Mouse (Mus musculus) erythroblast, embryonic 14.5 days (primary cell): ENCODE results near the gene Ppp2r5a. TPM values are rescaled to one million over a fixed set of nuclear protein-coding genes. Genes with fewer than 3 reads are reported as not detected.

ENCODE experiments used
- H3K27me3 ChIP-seq: 2 replicates; pipeline ENCODE4 v1.6.1; 2012; ENCODE audit warnings: inconsistent platforms; ENCODE audit not compliant: control insufficient read depth
- H3K36me3 ChIP-seq: 2 replicates; pipeline ENCODE4 v1.6.1; 2012; ENCODE audit warnings: mild to moderate bottlenecking, inconsistent platforms; ENCODE audit not compliant: control insufficient read depth
- H3K4me1 ChIP-seq: 2 replicates; pipeline ENCODE4 v1.6.1; 2012; ENCODE audit warnings: inconsistent platforms; ENCODE audit not compliant: control insufficient read depth
- H3K4me3 ChIP-seq: replicated peaks from 2 replicates; pipeline ENCODE3; 2012; ENCODE audit warnings: moderate library complexity, mild to moderate bottlenecking, inconsistent platforms
- H3K9me3 ChIP-seq: 2 replicates; pipeline ENCODE4 v1.6.1; 2012; ENCODE audit warnings: low read length, inconsistent platforms, mixed read lengths; ENCODE audit not compliant: control insufficient read depth
- GATA1 ChIP-seq: IDR thresholded peaks from 2 replicates; pipeline ENCODE4 v1.6.1; 2012; ENCODE audit warnings: low read length, inconsistent platforms, mixed read lengths
- TAL1 ChIP-seq: IDR thresholded peaks from 3 replicates; pipeline ENCODE4 v1.6.1; 2012; ENCODE audit warnings: low read length, inconsistent platforms, mixed read lengths
- polyA plus RNA-seq: library from polyadenylated mRNA; stranded (reverse); fragments of >175 nt; gene quantifications from 2 replicates; pipeline ENCODE4 v1.2.3, GENCODE M21; 2012

Ppp2r5a gene
- polyA plus RNA-seq, 1 experiment: 5.9 TPM

DNA sequence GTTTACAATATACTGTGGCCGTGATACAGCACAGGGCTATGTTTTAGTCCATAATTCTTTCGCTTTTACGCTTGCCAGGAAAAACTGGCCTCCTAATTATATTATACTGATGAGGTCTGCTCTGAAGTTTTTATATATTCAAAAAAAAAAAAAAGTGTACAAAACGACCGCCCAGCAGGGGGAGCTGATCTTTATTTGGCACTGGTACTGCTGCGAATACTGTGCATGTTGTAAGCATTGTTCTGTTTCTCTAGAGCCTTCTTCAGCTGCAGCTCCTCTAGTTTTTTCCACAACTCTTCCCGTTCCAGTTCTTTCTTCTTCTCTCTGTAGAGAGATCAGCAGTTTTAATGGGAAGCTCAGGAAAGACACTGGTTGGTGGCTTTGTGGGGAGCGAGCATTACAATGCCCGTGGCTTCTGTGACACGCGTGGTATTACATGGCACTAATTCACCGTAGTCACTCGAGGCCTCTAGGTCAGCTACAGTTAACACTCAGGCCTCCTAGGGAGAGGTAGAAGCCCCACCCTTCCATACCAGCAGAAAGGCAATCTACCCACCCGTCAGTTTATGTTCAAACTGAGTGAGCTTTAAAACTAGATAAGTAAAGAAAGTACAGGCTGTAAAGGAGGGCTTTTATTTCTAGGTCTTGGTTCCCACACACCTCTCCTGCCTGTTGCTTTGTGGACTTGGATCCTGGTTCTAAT is 50.1 kb downstream of the Ppp2r5a start:
- Histone ChIP-seq H3K4me3 (no peak overlapping the region), H3K27me3 (no peaks in the 10 kb centered on the region), H3K4me1 (peaks cover 13% of the 10 kb centered on the region), H3K36me3 (peaks cover 97% of the 10 kb centered on the region), H3K9me3 (peaks cover 2% of the 10 kb centered on the region; the same call in 1 of the 2 replicates)
- TF ChIP-seq TAL1 (no peak), GATA1 (no peak)

DNA sequence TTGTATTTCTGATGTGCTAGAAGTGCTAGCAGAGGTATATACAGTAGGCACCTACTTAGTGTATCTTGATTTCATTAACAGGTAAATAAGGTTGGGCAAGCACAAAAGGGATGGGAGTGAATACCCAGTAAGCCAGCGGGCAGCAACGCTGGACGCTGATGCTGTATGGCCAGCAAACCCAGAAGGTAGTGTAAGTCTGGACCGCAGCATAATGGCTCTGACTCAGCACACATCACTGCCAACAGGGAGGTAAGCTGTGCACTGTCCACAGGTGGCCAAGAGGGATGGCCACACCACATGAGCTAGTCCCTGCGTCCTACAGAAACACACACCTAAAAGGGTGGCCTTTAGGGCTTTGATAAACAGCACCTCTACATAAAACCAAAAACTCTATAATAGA is 52.7 kb downstream of the Ppp2r5a start:
- TF ChIP-seq GATA1: no peak
- no peak for TF ChIP-seq TAL1
- Histone ChIP-seq H3K9me3 (peaks cover 2% of the 10 kb centered on the region; the same call in 1 of the 2 replicates), H3K36me3 (peaks cover 95% of the 10 kb centered on the region), H3K4me1 (peaks cover 13% of the 10 kb centered on the region), H3K27me3 (no peaks in the 10 kb centered on the region), H3K4me3 (no peak overlapping the region)

DNA sequence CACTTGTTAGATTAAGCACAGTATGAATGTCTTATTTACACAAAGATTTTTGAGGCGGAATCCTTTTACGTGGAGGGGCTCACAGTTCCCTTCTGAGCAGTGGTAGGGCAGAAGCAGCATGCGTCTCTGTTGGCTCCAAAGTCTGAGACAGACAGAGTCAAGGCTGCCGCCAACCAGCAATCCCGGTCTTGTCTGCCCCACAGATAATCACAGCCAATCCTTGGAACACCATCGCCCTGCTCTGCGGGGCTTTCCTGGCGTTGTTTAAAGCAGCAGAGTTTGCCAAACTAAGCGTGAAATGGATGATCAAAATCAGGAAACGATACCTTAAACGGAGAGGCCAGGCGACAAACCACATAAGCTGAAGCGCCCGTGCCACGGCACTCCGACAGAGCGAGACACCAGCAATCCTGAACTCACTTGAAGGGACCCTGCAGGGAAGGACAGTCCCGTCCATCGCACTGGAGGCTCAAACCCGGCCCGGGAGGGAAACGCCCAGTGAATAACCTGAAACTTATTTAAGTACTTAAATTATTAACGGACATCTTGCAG is 53.5 kb downstream of the Ppp2r5a start:
- H3K36me3 ChIP-seq: peaks cover 95% of the 10 kb centered on the region
- H3K4me3 ChIP-seq: no peak overlapping the region
- peaks cover 13% of the 10 kb centered on the region for H3K4me1 ChIP-seq
- H3K27me3 ChIP-seq: no peaks in the 10 kb centered on the region
- H3K9me3 ChIP-seq: peaks cover 2% of the 10 kb centered on the region; the same call in 1 of the 2 replicates
- TF ChIP-seq GATA1 (no peak), TAL1 (no peak)

DNA sequence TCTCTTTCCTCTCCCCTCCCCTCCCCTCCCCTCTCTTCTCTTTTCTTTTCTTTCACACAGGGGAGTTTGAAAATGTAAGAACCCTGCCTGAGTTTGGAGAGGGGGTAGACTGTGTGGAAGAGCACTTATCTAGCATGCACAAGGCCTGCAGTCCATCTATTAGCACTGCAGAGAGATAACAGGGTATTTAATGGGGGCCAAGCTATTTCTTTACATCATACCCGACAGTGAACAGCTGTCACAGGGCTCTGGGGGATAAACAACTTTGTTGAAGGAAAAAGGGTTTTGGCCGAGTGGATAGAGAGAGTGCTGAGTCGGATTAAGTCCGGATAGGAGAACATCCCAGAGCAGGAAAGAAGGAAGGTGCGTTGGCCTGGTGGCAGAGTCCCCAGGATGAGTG is 54.1 kb downstream of the Ppp2r5a start:
- Histone ChIP-seq H3K27me3 (no peaks in the 10 kb centered on the region), H3K4me3 (no peak overlapping the region), H3K4me1 (peaks cover 13% of the 10 kb centered on the region), H3K36me3 (peaks cover 93% of the 10 kb centered on the region), H3K9me3 (peaks cover 2% of the 10 kb centered on the region; the same call in 1 of the 2 replicates)
- TF ChIP-seq TAL1: no peak
- TF ChIP-seq GATA1: no peak

DNA sequence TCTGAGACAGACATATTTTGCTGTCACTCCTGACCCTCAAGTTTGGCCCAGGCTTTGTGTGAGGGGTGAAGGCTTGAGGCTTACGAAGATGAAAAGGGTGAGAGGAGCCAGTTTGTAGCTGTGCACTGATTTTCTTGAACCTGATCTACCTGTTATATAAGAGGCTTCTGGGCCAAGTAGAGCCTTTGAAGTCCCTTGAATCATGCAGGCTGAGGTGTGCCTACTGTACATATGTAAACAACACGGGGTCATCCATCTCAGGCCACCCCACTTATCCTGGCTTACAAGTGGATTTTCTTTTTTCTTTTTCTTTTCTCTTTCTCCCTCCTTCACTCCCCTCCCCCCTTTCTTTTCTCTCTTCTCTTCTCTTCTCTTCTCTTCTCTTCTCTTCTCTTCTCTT is 54.5 kb downstream of the Ppp2r5a start:
- TF ChIP-seq TAL1 (no peak), GATA1 (no peak)
- Histone ChIP-seq H3K4me3 (no peak overlapping the region), H3K36me3 (peaks cover 93% of the 10 kb centered on the region), H3K27me3 (no peaks in the 10 kb centered on the region), H3K4me1 (peaks cover 13% of the 10 kb centered on the region), H3K9me3 (peaks cover 2% of the 10 kb centered on the region; the same call in 1 of the 2 replicates)

DNA sequence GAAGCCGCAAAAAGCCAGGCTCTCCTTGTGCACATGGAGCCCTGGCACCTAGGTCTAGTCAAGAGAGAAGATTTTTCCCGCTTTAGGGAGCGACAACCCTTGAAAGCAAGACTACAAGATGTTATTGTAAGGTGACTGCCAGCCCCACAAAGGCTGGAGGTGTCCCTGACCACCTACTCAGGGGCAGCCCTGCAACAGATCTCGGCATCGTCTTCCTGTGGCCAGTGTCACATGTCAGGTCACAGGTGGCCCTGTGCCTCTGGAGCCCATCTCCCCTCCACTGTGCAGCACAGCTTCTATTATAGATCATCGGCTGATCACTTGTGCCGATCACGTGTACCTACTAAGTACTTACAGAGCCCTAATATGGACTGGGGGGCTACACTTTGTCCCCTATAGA is 55.5 kb downstream of the Ppp2r5a start:
- Histone ChIP-seq H3K4me3 (no peak overlapping the region), H3K4me1 (peaks cover 11% of the 10 kb centered on the region), H3K36me3 (peaks cover 93% of the 10 kb centered on the region), H3K27me3 (no peaks in the 10 kb centered on the region), H3K9me3 (peaks cover 2% of the 10 kb centered on the region; the same call in 1 of the 2 replicates)
- TF ChIP-seq GATA1 (no peak), TAL1 (no peak)

DNA sequence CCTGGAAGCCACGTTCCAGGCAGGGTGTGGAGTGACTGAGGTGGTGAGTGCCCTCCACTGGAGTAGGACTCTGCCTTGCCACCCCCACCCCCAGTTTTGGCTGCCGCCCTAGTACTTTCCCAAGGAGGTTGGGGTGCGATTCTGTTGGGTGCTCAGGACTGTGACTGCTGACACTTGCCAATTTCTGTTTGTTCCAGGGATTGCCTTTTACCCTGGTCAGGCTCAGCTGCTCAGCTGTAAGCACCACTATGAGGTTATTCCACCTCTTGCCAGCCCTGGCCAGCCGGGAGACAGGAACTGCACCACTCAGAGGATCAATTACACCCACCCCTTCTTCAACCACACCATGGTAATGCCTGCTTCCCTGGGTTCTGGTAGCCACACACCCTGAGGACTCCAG is 62.5 kb downstream of the Ppp2r5a start:
- peaks cover 85% of the 10 kb centered on the region for H3K36me3 ChIP-seq
- no peaks in the 10 kb centered on the region for H3K27me3 ChIP-seq
- peaks cover 11% of the 10 kb centered on the region for H3K9me3 ChIP-seq
- no peak overlapping the region for H3K4me3 ChIP-seq
- TF ChIP-seq GATA1 (no peak), TAL1 (no peak)
- no peaks in the 10 kb centered on the region for H3K4me1 ChIP-seq

DNA sequence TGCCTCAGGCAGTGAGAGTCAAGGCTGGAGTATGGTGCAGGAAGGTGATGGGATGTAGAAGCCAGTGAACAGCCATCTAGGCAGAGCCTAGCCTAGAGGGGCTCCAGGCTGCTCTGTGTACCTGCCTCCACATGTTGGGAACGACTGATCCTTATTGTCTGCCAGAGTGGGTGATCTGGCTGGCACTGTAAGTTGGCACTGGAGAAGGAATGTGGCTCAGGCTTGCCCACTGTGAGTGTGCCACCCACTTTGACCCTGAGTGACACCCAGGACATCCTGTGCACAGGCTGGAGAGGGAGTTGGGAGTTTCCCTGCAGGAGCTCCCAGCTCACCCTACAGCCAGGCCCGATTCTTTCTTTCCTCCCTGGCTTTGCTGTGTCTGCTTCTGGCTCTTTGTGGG is 63.2 kb downstream of the Ppp2r5a start:
- no peaks in the 10 kb centered on the region for H3K4me1 ChIP-seq
- no peak overlapping the region for H3K4me3 ChIP-seq
- H3K27me3 ChIP-seq: no peaks in the 10 kb centered on the region
- TF ChIP-seq TAL1 (no peak), GATA1 (no peak)
- H3K36me3 ChIP-seq: peaks cover 78% of the 10 kb centered on the region
- H3K9me3 ChIP-seq: peaks cover 11% of the 10 kb centered on the region

DNA sequence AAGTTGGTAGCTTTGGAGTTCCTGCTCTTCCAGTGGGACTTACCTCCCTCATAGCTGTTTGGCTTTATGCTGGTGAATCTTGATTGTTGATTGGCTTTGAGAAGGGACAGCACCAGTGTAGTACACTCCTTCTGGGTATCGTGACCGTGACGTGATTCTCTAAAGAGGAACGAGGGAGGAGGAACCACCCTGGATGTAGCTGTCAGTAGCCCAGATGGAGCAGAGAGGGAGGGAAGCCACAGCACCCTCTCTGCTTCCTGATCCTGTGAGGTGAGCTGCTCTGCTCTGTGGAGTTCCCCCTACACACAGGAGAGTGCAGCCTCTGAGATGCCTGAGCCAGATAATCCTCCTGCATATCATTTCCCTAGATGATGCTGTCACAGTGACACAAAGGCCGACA is 68.6 kb downstream of the Ppp2r5a start:
- H3K27me3 ChIP-seq: no peaks in the 10 kb centered on the region
- no peaks in the 10 kb centered on the region; the same call in 1 of the 2 replicates for H3K4me1 ChIP-seq
- no peak for TF ChIP-seq TAL1
- no peak overlapping the region for H3K4me3 ChIP-seq
- peaks cover 63% of the 10 kb centered on the region for H3K36me3 ChIP-seq
- peaks cover 7% of the 10 kb centered on the region for H3K9me3 ChIP-seq
